Mouse (Mus musculus): ENCODE measurements around the gene Cnksr3. TPM values are rescaled to one million over a fixed set of nuclear protein-coding genes. Genes with fewer than 3 reads are reported as not detected.

The Cnksr3 gene
- polyA plus RNA-seq, 1 experiment = 5.0 TPM

DNA sequence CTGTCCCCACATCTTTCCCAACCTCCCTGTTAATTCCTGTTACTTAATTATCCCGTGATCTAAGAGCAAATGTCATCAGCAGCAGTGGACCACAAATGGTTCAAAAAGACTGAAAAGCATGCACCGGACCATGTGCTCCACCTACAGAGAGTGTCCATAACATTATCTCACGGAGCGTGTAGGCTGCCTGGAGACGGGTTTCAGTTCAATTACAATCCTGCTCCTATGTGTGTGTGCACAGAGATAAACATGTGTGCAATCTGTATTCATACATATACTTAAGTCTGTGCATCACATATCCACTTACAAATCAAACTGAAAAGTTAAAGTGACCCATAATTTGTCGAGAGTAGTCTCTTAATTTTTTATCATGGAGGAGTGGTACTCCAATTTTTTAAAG, 14.3 kb downstream of the Cnksr3 start:
- DNase-seq (ENCODE audit: extremely low spot score in 1 of 2, low spot score in 1 of 2) = no peak

DNA sequence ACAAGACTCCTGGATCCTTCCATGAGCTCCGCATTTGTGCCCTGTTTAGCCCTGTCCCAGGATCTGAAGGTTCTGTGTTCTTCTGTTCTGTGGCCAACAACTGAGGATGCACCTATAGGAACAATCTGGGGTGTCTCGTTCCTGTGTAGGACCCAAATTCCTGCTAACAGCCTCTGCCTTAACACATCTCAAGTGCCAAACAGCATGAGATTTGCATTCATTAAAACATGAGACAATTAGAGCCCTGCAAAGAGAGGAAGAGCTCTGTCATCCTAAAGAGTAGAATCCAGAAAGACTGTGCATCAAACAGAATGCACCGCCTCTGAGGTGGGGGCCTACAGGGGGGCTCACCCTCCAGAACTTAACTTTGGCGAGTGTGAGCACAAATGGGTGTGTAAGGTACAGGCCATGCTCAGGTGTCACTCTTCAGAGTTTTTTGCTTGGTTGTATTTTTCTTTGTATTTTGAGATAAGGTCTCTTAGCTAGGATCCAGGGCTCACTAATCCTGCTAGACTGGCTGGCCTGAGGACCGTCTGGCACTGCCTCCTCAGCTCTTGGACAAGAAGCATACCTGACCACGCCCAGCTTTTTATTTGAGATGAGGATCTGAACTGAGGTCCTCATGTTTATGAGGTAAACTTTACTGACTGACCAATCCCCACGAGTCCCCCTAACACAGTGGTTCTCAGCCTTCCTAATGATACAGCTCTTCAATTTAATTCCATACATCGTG, 15.2 kb downstream of the Cnksr3 start:
- no peak for DNase-seq (ENCODE audit: extremely low spot score in 1 of 2, low spot score in 1 of 2)

DNA sequence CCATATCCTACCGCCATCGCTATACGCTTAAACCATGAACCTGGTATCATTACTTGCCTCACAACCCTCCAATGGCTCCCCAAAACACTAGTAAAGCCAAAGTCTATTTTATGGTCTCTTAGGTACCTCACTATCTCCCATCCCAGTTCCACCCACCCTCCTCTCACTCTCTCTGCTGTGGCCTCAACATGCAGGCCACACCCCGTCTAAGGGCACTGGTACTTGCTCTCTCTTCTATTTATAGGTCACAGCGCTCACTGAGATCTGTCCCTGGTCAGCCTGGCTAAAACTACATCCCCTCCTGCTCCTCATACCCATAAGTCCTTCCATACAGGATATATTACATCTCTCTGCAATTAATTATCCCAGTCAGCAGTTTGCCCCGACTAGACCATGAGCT, 16.1 kb downstream of the Cnksr3 start:
- no peak for DNase-seq (ENCODE audit: extremely low spot score in 1 of 2, low spot score in 1 of 2)

DNA sequence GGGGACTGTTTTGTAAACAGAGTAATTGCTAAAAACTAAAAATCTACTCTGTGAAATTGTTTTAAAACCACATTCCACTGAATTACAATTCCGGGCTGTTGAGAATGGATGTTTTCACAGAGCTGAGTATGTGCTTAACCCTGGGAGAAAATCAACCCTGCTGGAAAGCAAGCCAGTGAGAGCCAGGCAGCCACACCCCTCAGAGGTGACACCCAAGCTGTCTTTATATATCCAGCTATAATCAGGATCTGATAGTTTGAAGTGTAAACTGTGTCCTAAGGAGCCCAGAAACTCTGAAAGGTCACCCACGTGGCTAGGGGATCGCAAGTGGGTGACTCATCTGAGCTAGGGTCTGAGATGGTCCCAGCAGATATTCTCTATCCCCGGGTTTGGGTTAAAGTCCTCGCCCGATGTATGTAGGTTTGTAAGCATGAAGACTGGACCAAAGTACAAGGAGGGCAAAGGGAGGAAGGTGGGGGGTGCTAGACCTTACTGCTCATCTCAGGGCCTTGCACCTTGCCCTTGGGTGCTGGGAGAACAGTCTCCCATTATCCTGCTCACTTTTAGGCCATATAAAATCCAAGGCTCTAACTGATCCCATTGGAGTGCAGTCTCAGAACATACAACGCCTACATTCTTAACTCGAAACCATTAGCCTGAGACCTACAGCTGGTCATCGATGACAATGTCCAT, 20.2 kb downstream of the Cnksr3 start:
- DNase-seq (ENCODE audit: extremely low spot score in 1 of 2, low spot score in 1 of 2) = no peak

DNA sequence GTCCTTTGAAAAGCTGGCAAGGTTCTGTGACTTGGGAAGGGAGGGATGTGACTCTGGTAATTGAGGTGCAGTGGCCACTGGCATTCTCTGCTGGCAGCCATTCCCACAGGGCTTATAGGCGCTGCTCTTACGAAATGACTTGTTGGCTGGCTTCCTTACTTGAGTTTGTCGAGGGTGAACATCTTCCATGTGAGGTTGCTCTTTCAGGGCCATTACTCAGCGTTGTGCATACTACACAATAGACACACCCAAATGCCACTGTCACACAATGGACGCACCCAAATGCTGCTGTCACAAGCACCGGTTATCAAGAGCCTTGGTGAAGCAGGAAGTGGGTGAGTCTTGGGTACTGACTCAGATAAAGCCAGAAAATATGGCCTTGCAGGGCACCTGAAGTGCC, 22.8 kb downstream of the Cnksr3 start:
- DNase-seq (ENCODE audit: extremely low spot score in 1 of 2, low spot score in 1 of 2) = no peak

DNA sequence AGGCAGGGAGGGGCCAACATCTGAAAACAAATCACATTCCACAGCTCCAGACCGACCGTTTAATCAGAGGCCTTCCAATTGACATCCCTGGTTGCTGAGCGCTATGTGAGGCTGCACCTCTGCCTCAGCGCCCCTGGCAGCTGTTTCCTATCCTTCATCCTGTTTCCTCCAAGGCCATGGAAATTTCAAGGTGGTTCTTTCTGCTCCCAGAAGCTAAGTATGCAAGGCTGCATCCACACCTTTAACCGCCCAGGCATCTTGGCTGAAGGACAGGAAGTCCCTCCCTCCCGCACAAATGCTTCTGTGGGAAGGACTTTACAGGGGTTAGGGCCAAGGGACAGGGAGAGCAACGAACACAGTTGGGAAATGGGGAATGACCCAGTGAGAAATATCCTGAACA, 24.2 kb downstream of the Cnksr3 start:
- DNase-seq (ENCODE audit: extremely low spot score in 1 of 2, low spot score in 1 of 2) = no peak

DNA sequence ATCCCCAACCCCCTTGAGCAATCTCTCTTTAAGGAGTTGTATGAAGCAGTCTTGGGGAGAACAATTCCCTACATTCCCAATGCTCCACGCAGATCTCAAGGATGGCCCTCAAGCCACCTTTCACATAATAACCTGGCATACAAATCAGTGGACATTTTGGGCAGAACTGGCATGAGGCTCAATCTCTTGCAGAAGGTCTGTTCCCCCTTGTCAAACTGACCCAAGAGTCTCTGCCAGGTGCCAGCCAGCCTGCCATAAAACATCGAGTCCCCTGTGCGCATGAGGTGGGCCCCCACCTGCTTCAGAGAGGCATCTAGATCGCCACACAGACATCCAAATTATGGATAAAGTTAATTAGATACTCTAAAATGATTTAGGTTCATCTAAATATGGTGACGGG, 25.0 kb downstream of the Cnksr3 start:
- no peak for DNase-seq (ENCODE audit: extremely low spot score in 1 of 2, low spot score in 1 of 2)

DNA sequence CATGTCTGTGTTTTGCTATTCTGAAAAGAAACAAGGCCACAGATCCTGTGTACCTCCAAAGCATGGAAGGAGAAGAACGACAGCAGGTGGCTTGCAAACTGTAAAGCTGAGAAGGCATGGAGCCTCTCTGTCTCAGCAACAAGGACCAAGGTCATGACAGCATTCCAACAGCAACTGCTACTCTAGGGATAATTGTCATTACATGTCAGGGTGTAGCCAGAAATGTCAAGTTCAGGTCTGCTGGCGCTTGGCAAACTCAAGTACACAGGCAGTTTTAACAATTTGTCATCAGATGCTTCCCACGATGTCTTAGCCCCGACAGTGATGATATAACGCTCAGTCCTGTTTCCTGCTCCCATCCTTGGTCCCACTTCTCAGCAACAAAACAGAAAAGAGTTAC, 26.0 kb downstream of the Cnksr3 start:
- DNase-seq (ENCODE audit: extremely low spot score in 1 of 2, low spot score in 1 of 2) = no peak

DNA sequence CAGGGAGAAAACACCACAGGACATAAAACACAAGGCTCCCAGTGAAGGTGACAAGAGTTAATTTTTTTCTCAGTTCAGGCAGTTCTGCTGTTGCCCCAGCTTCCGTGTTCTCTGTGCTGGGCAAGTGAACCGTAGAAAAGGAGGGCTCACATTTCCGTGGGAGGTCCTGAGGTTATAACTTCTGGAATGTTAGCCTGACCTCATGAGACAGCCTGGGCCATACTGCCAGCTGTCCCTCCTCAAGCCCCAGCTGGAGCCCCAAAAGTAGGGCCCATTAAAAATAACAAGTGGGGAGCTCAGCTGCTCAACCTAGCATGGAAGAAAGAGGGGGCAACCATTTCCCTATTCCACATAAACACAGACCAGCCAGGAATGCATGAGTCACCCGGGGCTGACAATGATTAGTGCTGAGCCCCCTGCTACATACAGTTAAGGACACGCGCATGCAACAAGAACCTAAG, 28.8 kb downstream of the Cnksr3 start:
- DNase-seq (ENCODE audit: extremely low spot score in 1 of 2, low spot score in 1 of 2) = no peak

DNA sequence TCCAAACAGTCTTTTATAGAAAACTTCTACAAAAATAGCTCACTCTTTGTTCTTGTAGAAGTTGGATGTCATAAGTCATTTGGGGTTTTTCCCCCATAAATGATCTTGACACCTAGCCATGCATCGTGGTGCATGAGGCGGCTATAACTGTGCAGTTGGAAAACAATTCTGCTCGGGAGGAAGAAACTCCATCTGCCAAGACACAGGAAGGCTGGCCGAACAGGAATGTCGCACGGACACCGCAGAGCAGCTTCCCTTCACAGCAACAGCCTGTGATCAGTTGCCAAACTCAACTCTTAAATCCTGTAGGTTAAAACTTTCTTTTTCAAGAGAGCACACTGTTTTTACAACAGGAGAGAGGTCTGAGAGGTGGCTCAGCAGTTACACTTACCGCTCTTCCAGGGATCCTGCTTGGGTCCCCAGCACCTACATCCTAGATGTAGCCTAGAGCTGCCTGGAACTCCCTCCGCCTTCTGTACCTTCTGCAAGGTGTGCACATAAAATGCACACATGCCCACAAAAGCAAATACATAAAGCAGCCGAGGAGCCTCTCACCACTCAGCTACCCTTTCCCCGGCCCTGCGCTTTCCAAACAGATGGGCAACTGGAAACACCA, 29.4 kb downstream of the Cnksr3 start:
- no peak for DNase-seq (ENCODE audit: extremely low spot score in 1 of 2, low spot score in 1 of 2)

DNA sequence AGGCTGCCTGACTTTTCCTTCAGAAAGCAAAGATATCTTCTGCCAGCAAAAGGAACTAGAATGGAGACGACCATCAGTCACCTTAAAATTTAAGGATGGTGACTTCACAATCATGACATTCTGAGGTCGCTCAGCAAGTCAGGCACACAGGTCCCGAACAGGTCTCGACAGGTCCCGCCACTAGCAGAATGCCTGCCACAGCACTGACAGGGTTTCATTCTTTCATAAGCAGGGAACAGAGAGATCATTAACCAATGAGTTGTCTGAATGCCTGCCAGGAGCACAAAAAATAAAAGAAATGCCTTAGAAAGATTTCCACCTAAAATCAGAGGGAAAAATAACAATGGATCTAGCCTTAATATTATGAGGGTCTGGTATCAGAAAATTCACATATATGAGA, 31.7 kb downstream of the Cnksr3 start:
- no peak for DNase-seq (ENCODE audit: extremely low spot score in 1 of 2, low spot score in 1 of 2)

DNA sequence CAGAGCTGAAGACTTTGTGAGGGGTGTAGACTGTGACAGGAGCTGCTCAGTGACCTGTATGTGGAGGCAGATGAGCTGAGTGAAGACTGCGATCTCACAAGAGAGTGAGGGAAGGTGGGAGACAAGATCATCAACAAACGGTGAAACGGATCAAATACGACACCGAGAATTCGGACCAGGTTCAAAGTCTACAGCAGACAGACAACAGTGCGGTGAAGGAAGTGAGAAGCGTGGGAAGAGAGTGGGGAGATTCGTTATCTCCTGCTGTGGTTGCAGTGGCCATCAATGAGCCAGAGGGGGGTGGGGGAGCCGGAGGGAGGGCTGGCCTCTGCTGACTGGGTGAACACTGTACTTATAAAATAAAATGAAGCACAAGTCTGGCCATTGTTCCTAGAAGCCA, 33.5 kb downstream of the Cnksr3 start:
- DNase-seq (ENCODE audit: extremely low spot score in 1 of 2, low spot score in 1 of 2) = no peak

DNA sequence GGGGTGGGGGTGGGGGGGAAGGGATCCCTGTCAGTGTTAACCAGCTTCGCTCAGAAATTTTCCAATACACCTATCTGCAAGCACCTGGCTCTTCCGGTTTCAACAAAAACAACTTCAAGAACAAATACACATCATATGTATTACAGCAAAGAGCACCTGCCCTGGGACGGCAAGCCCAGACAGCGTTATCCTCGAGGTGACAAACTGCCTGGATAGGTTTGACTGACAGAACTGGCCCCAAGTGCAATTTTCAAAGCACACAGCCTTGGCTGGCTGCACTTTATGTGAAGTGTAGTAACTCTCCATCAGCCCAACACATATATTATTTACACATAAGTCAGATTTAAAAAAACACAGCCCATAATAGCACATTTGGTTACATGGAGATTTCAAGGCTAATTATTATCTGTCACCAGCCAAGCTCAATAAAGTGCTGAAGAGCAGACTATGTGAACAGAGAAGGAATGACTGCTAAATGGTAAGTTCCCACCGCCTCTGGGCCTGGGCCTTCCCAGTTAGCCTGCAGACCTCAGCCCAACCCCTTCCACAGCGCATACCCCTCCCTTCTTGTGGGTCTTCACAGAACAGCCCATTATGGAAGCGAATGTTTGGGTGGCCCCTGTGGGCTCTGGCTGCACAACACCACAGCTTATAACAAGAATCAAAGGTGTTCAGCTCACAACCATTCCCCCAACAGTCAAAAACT, 35.7 kb downstream of the Cnksr3 start:
- DNase-seq (ENCODE audit: extremely low spot score in 1 of 2, low spot score in 1 of 2) = no peak

DNA sequence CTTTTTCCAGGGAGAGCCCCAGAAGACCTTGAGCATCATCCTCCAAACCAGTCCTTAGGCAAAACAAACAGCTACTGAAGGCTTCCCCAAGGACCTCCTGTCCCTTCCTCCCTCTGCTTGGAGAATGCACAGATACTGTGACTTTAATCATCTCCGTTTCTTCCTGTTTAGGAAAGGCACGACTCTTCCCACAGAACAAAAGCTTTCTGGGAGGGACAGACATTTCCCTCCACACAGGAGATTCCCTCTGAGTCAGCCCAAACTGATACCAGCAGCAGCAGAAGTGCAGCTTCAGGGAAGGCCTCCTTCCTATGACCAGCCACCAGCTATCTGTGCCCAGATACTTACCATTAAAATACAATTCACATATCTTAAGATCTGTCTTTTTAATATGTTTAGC, 37.6 kb downstream of the Cnksr3 start:
- no peak for DNase-seq (ENCODE audit: extremely low spot score in 1 of 2, low spot score in 1 of 2)

DNA sequence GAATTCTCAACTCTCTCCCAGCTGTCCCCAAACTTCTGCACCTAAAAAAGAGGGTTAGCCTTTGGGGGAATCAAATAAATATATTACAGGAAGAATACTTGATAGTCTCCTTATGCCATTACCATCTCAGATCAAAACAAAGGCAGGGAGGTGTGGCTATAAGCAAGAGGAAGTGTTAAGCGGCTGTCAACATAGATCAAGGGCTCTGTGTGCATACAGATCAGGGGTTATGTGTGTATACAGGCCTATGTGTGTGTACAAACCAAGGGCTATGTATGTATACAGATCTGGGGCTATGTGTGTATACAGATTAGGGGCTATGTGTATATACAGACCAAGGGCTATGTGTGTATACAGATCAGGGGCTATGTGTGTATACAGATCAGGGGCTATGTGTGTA, 38.9 kb downstream of the Cnksr3 start:
- DNase-seq (ENCODE audit: extremely low spot score in 1 of 2, low spot score in 1 of 2) = no peak

DNA sequence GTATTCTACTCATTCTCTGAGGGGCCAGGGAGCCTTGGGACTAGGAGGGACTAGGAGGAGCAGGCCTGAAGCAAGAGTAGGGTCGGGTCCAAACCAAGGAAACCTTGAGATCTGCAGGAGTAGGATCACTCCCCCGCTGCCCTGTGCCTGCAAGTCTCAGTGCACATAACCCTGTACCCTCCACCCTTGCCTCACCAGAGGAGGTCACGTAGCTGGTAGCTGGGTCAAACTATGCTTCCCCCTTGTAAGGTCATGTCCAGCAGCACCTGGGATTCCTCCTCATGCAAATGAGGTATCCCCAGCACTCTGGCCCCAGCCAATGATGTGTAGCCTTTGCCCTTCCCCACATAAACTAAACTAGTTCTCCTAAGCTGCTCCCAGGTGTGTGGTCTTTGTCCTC, 41.6 kb downstream of the Cnksr3 start:
- DNase-seq (ENCODE audit: extremely low spot score in 1 of 2, low spot score in 1 of 2) = no peak

DNA sequence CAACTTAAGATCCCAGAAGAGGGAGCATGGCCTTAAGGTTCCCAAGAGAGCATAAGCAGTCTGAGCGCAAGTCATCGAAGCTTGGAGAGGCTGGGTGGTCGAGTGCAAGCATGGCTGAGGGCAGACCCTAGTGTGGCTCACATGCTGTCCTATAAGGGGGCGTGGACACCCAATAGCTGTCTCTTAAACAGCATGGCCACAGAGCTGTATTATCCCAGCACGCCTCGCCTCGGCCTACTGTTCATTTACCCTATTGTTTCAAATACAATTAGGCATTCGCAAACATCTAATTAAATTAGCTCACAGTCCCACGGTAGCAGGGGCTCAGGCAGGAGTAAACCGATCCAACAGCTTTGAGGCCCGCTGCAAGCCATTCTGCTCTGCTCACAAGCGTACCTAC, 49.0 kb downstream of the Cnksr3 start:
- no peak for DNase-seq (ENCODE audit: extremely low spot score in 1 of 2, low spot score in 1 of 2)

DNA sequence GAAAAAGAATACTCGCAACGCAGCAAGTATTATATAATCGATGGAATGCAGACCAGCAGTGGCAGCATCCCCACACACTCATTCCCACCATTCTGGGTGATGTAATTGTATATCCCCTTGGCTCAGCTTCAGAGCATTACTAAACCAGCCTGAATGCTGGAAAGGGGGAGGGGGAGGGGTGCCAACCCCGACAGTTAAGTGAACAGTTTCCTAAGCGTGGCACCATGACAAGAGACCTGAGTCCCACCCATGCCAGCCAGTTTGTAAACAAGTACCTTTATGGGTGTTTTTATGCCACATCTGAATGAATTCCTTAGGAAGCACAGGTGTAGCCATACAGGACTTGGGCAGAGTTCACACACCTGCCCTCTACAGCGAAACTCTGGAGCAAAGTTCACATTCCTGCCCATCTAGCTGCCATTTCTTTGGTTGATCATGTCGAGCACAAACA, 53.0 kb downstream of the Cnksr3 start:
- no peak for DNase-seq (ENCODE audit: extremely low spot score in 1 of 2, low spot score in 1 of 2)

DNA sequence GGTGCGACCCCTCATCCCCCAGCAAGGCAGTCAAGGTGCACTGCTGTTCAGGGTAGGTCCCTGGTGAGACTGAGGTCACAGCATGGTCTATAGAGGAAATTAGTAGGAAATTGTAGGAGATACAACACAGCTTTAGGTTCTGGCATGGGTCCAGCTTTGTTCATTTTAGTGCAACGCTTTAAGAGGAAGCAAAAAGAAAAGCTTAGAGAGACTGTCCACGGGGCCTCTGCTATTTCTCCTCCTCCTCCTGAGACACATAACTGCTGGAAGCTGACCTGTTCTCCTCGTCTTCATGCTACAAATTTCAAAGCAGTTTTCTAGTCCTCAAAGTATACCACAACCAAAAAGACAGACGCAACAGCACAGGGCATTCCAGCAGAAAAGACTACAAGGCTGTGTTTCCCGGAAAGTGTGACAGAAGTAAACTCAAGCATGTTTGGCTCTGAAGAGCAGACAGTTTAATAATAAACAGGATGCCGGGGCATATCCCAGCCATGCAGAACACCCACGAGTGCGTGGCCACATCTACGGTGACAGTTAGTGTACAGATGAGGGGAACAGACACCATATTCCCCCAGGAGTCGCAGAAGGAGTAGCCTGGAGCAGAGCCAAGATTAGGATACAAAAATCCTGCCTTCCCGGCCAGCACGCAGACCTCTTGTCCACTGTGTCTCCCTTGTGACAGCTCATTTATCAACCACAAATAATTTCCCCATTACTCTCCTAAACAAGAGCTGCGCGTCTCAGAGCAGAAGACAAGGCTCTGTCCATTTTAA, 53.6 kb downstream of the Cnksr3 start:
- DNase-seq (ENCODE audit: extremely low spot score in 1 of 2, low spot score in 1 of 2) = peak; percentile 20 to 46

DNA sequence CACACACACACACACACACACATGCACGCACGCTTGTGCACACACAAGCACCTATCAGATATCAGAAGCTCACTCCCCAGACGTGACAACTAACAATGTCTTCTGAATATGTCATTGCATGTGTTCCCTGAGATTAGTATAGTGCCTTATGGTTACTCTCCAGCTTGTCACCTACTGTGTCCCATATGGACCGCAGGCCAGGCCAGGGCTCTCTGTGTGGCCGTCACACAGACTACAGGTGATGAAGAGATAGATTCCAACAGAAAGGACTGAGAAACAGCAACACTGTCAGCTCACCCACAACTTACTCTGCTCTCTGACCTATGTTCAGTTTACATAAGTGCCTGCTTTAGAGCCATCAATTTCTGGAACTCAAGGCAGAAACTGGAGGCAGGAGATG, 57.2 kb downstream of the Cnksr3 start:
- DNase-seq (ENCODE audit: extremely low spot score in 1 of 2, low spot score in 1 of 2) = no peak

DNA sequence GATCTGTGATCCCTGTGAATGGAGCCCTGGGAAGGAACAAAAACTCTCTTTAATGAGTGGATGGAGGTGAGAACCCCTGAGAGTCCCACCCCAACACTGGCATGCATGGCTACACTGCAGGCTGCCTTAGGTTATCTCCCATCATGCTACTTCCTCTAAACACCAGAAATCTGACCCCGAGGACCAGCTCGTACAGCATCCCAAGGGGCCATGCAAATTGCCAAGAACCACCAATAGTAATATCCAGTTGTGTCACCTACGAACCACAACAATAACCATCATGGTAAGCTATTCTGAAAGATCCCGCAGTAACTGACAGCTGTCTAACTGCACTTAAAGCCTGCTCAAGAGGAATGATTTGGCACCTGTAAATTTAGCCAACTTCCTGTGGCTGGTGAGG, 59.1 kb downstream of the Cnksr3 start:
- no peak for DNase-seq (ENCODE audit: extremely low spot score in 1 of 2, low spot score in 1 of 2)
